Mouse (Mus musculus) adrenal gland (tissue): ENCODE data around the gene Adamts2.

ENCODE experiments used
- intact Hi-C: fragments of 180-260 bp; cut with DNase I; formaldehyde crosslinking; loops from one replicate; pipeline ENCODE4 v1.15.1; 2025

The Adamts2 gene

GRCm38 (mm10) chr11:50622238-50622726 is 20.4 kb downstream of the Adamts2 start:
- intact Hi-C loops: no loop called here

DNA sequence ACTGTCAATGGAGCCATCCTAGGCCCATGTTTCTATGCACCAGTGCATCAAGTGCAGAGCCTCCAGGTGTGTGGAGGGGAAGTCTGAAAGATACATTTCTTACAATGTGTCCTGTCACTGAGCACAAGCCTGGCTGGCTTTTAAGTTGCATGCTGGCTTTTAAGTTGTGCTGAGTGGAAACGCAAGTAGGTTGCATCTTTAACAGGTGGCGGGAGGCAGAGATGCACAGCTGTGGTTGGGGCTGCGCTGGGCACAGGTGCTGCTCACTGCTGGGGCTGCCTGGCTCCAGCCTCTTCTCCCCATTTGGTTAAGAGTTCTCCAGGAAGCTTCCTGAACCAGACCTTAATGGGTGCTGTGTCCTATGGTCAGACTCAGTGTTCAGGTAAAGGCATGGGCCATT is 21.9 kb downstream of the Adamts2 start:
- intact Hi-C loops: no loop called here

DNA sequence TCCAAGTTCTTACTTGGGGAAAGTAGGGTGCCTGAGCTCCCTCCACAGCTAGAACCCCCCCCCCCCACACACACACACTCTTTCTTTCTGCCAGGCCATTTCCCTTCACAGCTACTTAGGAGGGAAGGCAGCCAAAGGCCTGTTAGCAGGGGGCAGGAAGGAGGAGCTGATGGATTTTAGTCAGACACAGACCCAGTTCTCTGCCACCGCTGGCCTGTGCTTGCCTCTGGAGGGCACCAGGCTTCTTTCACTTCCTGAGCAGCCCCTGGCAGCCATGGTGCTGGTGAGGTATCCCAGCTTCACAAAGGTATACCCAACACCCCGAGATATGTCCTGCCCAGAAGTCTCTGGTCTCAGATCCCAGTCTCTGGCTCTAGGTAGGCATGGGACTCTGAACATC is 22.4 kb downstream of the Adamts2 start:
- intact Hi-C loops: no loop called here

GRCm38 (mm10) chr11:50624720-50625119 is 22.8 kb downstream of the Adamts2 start:
- intact Hi-C loops: no loop called here

DNA sequence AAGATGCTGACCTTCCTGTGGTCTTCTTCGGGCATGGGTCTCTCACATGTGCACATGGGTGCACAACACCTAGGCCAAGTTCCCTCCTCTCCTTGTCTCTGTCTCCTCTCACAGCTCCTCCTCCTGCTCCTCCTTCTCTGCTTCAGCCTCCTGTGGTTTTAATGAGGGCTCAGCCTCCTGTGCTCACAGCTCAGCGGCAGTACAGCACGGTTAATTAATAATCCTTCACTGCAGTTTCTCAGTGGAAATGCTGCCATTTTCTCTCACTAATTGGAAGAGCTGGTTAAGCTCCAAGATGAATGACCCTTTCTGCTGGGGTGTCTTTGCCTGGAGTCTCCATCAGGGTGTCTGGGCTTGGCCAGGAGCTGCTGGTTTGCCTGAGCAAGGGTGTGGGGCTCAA is 27.0 kb downstream of the Adamts2 start:
- intact Hi-C loops: no loop called here

DNA sequence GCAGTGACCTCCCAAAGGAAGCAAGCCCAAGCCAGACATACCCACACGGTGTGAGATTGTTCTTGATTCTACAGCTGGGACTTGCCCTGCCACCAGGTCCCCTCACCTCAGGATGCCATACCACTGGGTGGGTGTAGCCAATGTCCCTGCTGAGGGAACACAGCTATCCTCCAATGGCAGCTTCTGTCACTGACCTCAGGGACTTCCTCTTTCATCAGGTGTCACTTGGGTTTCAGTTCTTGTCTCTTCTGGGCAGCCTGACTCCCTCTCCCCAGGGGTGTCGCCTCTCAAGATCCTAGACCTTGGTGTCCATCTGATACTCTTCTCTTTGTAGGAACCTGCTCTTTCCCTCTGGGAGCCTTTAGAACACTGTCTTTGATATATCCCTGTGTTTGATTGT is 28.6 kb downstream of the Adamts2 start:
- intact Hi-C loops: no loop called here

DNA sequence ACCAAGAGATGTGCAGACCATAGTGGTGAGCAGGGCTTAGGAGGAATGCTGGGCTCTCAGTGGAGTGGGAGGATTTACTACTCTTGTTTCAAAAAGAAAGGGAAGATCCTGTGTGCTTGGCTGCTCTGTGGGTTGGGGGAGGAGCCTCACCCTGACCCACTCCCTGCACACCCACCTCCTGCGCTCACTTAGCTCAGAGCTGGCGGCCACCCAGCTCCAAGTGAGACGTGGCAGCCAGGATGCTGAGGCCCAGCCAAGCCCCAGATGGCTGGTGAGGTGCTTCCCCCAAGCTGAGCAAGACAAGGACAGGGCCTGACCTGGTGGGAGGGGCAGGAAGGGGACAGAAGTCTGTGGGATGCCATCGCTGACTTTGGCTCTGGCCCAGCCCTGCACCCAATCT is 30.4 kb downstream of the Adamts2 start:
- intact Hi-C loops: no loop called here

GRCm38 (mm10) chr11:50635051-50635590 is 33.2 kb downstream of the Adamts2 start:
- intact Hi-C loops: no loop called here

DNA sequence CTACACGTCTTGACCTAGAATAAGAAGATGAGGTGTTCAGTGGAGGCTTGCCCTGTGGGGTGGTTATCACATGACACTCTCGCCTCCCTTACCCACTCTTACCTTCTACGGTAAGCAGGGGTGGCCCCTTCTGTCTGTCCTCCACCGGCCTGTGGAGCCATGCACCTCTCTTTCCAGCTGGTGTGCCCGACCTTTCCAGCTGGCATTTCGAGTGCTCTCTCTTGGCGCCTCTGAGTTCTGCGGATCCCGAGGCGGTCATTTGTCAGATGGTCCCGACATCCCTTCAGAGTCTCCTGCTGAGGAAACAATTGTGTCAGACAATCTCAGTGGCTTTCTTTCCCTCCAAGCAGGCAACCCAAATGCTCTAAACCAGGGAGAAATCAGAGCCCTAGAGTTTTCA is 35.1 kb downstream of the Adamts2 start:
- intact Hi-C loops: no loop called here

DNA sequence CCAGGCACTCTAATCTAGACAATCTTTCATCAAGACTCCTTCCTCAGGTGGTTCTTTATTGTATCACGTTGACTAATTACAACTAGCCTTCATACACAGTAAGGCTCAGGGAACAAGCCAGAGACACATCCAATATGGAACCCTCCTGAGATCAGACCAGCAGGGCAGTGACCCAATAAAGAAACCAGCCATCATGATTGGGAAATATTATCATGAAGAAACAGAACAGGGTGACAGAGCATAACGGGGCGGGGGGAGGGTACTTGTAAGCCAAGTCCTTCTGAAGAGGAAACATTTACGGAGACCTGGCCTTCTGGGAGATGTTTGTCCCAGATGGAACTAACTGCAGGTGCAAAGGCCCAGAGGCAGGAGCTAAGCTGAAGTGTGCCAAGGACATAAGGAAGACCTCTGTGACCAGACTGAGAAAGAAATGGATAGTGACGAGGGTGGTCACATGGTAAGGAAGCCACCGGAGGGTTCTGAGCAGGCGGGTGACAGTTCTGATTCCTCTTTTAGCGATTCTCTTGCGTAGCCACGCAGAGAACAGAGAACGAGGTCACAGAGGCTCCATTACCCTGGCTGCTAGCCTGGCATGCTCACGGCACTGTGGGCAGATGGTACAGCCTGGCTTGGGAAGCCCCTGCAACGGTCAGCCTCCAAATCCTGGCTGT is 36.4 kb downstream of the Adamts2 start:
- intact Hi-C loops: no loop called here

DNA sequence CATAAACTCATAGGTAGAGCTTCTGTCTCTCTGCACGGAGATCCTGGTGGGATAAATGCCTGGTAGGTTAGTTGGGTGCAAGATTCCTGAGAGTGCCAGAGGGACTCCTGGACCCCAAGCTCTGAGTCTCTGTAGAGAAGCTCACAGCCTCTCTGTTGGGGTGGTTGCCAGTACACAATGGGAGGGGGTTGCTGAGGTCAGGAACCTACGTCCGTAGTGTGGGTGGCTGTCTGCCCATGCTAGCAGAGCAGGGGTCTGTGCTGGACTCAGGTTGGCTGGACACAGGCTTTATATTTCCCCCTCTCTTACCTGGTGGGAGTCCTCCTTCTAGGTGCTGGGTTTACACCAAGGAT is 37.0 kb downstream of the Adamts2 start:
- intact Hi-C loops: no loop called here

GRCm38 (mm10) chr11:50642583-50642982 is 40.7 kb downstream of the Adamts2 start:
- intact Hi-C loops: no loop called here

- intact Hi-C loops: no loop called here
Observed at GRCm38 (mm10) chr11:50646148-50646547, 44.3 kb downstream of the Adamts2 start.

GRCm38 (mm10) chr11:50648143-50648807 is 46.4 kb downstream of the Adamts2 start:
- intact Hi-C loops: no loop called here

DNA sequence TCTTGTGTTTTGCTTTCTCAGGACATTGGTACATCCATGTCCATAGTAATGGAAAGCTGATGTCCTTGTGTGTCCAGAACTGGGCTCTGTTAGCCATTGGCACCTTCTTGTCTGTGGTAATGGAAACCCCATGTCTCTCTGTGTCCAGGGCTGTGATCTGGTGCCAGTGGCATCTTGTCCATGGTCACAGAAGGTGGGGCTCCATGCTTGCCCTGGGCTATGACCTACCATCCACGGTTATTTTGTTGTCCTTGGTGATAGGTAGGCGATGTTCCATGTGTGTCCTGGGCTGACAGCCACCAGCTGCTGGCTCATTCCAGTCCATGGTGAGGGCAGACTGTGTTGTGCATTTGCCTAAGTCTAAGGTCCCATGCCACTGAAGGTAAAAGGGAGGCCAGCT is 48.2 kb downstream of the Adamts2 start:
- intact Hi-C loops: no loop called here

DNA sequence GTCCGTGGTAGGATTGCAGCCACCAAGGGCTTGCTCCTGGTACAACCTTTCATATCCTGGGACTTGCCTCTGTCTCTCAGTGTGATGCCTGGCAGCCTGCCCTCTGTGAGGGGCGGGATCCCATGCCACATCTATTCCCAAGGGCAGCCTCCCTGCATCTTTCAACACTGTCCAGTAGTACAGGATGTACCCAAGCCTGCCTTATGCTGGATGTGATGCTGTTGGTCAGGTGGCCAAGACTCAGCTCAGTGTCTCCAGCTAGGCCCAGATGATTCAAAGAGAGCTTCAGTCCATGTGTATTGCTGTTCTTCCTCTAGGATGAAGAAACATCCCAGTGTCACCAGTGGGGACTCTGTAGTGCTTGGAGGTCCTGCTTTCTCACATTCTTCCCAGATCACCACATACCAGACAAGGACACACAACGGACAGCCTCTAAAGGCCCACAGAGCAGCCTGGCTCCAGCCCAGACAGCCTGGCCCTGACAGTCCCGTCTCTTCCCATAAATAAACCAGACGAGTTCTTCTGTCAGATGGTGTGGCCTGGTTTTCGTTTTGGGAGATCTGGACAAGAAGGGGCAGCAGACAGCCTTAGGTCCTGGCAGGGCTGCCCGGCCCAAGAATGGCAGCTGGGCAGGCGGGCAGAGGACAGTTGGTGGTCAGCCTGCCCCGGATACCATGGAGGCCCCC is 52.0 kb downstream of the Adamts2 start:
- intact Hi-C loops: no loop called here

GRCm38 (mm10) chr11:50658826-50659225 is 56.9 kb downstream of the Adamts2 start:
- intact Hi-C loops: no loop called here

DNA sequence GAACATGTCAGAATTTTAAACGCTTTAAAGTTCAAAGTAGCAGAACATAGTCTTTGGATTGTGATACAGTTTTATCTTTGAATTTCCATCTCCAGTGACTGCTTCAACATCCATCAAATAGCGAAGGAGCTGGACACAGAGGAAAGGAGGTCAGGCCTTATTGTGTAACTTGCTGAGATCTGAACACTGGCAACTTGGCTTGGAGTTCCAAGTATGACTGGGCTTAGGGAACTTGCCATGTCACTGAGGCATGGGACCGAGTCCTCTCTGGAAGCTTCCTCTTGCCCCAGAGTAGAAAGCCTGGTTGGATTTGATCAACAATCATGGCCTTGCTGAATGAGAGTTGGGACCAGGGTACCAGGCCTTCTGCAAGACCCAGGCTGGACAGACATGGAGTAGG is 60.3 kb downstream of the Adamts2 start:
- intact Hi-C loops: no loop called here

GRCm38 (mm10) chr11:50664826-50665225 is 62.9 kb downstream of the Adamts2 start:
- intact Hi-C loops: no loop called here

DNA sequence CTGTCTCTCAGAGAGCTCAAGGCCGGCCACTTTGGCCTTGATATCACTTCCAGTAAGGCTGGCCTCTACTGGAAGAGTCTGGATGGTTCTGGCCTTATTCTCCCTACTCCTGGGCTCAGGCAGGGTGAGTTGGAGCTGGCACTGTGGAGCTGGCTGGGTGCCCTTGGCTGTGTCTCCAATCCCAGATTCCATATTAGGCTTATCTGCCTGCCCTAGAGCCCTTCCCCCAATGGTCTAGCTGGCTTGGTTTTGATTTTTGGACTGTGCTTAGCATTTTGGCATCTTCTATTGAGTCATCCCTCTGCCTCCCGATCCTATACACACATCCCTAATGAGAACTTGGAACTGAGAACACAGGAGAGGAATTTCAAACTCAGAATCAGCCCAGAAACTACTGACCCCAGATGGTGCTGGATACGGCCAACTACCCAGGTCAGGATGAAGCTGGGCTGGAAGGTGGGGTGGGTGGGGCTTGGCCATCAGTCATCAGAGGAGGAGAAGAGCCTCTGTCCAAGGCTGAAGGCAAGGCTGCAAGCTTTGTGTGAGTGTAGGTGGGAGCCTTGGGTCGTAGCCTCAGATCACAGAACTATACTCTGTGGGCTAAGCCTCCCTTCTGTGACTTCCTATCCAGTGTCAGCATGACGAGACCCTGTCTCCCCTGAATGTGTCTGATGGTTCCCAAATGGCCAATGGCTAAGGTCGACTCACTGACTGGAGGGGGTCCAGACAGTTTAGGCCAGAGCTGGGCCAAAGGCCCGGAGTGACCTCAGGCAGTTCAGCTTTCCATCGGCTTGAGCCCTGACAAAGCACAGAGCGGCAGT is 67.9 kb downstream of the Adamts2 start:
- intact Hi-C loops: no loop called here

GRCm38 (mm10) chr11:50670363-50670725 is 68.5 kb downstream of the Adamts2 start:
- intact Hi-C loops: no loop called here

DNA sequence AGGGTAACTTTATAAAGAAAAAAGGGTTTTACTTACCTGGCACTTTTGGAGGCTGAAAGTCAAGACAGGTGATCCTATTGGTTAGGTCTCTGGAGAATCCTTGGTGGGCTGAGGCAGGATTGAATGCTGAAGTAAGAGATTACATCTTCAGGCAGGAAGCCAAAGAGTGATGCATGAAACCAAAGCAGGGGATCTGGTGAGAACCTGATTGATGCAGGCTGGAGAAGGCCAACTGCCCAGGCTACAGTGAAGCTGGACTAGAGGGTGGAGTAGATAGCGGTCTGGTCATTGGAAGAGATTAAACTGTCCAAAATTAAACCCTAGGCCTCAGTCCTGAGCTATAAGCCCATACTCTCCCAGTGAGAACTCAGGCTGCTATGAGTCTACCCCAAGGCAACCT is 69.0 kb downstream of the Adamts2 start:
- intact Hi-C loops: no loop called here
